Mouse (Mus musculus) MEL-GATA-1-ER (cell line): ENCODE results near the gene Cnot11.

Experiments used
- DNase-seq: peaks from one replicate; pipeline ENCODE4 v3.0.0-alpha.2; 2012; ENCODE audit warnings: low read depth; ENCODE audit errors: extremely low read depth

Gene Cnot11

GRCm38 (mm10) chr1:39534831-39535230 is at the start of gene Cnot11:
TSS of gene Cnot11 (plus strand) at chr1:39534992.
- DNase-seq = no peak

- no peak for DNase-seq
Observed at GRCm38 (mm10) chr1:39487370-39487769, 47.4 kb upstream of the Cnot11 start.

- peak; percentile 62 for DNase-seq
Observed at GRCm38 (mm10) chr1:39493165-39493564, 41.6 kb upstream of the Cnot11 start.

- peak; percentile 40 for DNase-seq
Observed at GRCm38 (mm10) chr1:39493664-39494063, 41.1 kb upstream of the Cnot11 start.

GRCm38 (mm10) chr1:39496995-39497394 is 37.8 kb upstream of the Cnot11 start:
- no peak for DNase-seq

GRCm38 (mm10) chr1:39497748-39498147 is 37.0 kb upstream of the Cnot11 start:
- DNase-seq = no peak

- no peak for DNase-seq
Observed at GRCm38 (mm10) chr1:39499485-39499941, 35.3 kb upstream of the Cnot11 start.

- no peak for DNase-seq
Observed at GRCm38 (mm10) chr1:39502817-39503633, 31.8 kb upstream of the Cnot11 start.

GRCm38 (mm10) chr1:39504261-39504660 is 30.5 kb upstream of the Cnot11 start:
- DNase-seq = peak; percentile 28

- DNase-seq = no peak
Observed at GRCm38 (mm10) chr1:39505600-39505999, 29.2 kb upstream of the Cnot11 start.

GRCm38 (mm10) chr1:39511775-39512174 is 23.0 kb upstream of the Cnot11 start:
- no peak for DNase-seq

GRCm38 (mm10) chr1:39512183-39512582 is 22.6 kb upstream of the Cnot11 start:
- no peak for DNase-seq

- DNase-seq = no peak
Observed at GRCm38 (mm10) chr1:39515303-39515991, 19.3 kb upstream of the Cnot11 start.

- no peak for DNase-seq
Observed at GRCm38 (mm10) chr1:39521326-39521725, 13.5 kb upstream of the Cnot11 start.

- DNase-seq = no peak
Observed at GRCm38 (mm10) chr1:39522519-39522918, 12.3 kb upstream of the Cnot11 start.

- DNase-seq = no peak
Observed at GRCm38 (mm10) chr1:39525763-39526162, 9.0 kb upstream of the Cnot11 start.

GRCm38 (mm10) chr1:39526371-39527167 is 8.2 kb upstream of the Cnot11 start:
- DNase-seq = no peak

- DNase-seq = peak; percentile 67
Observed at GRCm38 (mm10) chr1:39527432-39527831, 7.4 kb upstream of the Cnot11 start.

- DNase-seq = no peak
Observed at GRCm38 (mm10) chr1:39528319-39528718, 6.5 kb upstream of the Cnot11 start.

GRCm38 (mm10) chr1:39530258-39530943 is 4.4 kb upstream of the Cnot11 start:
- DNase-seq = peak; percentile 83

GRCm38 (mm10) chr1:39531036-39531435 is 3.8 kb upstream of the Cnot11 start:
- no peak for DNase-seq
